Mouse (Mus musculus) heart, embryonic 13.5 days (tissue): ENCODE measurements around the gene Prm1. TPM values are rescaled to one million over a fixed set of nuclear protein-coding genes. Genes with fewer than 3 reads are reported as not detected.

Source experiments
- ATAC-seq: fragments of 200-750 bp; cut with Nextera tagmentation; 2 replicates; pipeline ENCODE4 v1.8.0; 2017; ENCODE audit warnings: moderate TSS enrichment; ENCODE audit not compliant: insufficient number of reproducible peaks, low FRiP score, low TSS enrichment; ENCODE audit errors: extremely low read depth
- H3K27ac ChIP-seq: fragments of 300-500 bp; sonication (generic); replicated peaks from 2 replicates; pipeline ENCODE4 v1.5.1; 2015; ENCODE audit warnings: moderate library complexity, mild to moderate bottlenecking, inconsistent platforms
- H3K27me3 ChIP-seq: fragments of 300-500 bp; sonication (generic); replicated peaks from 2 replicates; pipeline ENCODE4 v1.6.1; 2015; ENCODE audit warnings: mild to moderate bottlenecking, inconsistent platforms
- H3K36me3 ChIP-seq: fragments of 300-500 bp; sonication (generic); 2 replicates; pipeline ENCODE4 v1.6.1; 2015; ENCODE audit warnings: mild to moderate bottlenecking, inconsistent platforms
- H3K4me1 ChIP-seq: fragments of 300-500 bp; sonication (generic); 2 replicates; pipeline ENCODE4 v1.6.1; 2015; ENCODE audit warnings: inconsistent platforms
- H3K4me2 ChIP-seq: fragments of 300-500 bp; sonication (generic); 2 replicates; pipeline ENCODE4 v1.6.1; 2015; ENCODE audit warnings: inconsistent platforms, mild to moderate bottlenecking, moderate library complexity
- H3K4me3 ChIP-seq: fragments of 300-500 bp; sonication (generic); 2 replicates; pipeline ENCODE4 v1.5.1; 2015; ENCODE audit warnings: moderate library complexity, mild to moderate bottlenecking, inconsistent platforms
- H3K9ac ChIP-seq: fragments of 300-500 bp; sonication (generic); 2 replicates; pipeline ENCODE4 v1.6.1; 2015; ENCODE audit warnings: inconsistent platforms, mild to moderate bottlenecking, moderate library complexity
- H3K9me3 ChIP-seq: fragments of 300-500 bp; sonication (generic); 2 replicates; pipeline ENCODE4 v1.6.1; 2016; ENCODE audit warnings: inconsistent platforms
- WGBS: fragments of 180-500 bp; shearing (Covaris S2); methylation state at CpG from one replicate; pipeline ENCODE4 v1.1.7; 2015; ENCODE audit warnings: mixed read lengths; 5-methylcytosine and 5-hydroxymethylcytosine counted together
- polyA plus RNA-seq: library from polyadenylated mRNA; unstranded; fragments of >200 nt; fragmentation: Nextera tagmentation; extraction: Ambion mirVana; gene quantifications from 2 replicates; pipeline ENCODE4 v1.2.1, GENCODE M21; 2015

Prm1 gene
- polyA plus RNA-seq, 1 experiment from 2014 or later = 0.36 TPM

DNA sequence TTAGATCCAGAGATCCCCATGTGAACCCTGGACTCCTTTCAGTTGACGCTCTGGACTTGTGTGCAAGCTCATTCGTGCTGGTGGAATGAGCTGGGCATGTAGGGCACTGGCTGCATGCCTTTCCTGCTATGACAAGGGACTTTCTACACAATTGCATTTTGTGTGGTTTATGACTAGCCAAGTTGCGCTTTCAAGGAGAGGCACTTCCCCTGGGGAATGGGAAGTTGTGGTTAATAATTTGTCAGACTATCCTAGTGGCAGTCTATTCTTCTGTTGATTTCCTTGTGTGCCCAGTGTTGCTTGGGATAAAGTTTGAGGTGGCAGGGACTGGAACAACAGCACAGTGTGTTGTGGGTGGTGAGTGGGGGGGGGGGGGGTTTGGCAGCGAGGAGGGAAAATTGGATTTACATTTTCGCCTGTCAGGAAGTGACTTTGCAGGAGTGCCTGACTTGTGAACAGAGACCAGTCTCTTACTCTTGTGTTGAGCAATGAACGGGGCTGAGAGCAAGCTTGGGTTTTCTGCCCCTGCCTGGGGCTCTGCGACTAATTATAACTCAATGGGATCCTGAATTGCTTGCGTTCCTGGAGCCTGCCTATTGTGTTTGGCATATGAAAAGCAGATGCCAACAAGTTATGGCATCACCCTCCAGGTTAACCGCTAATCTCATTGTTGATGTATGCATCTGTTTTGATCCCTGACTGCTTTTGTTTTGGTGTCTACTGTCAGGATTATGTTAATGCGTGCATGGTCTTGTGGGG is 33.0 kb upstream of the Prm1 start:
- Histone ChIP-seq H3K4me1 (peaks cover 75% of the 10 kb centered on the region), H3K27me3 (no peaks in the 10 kb centered on the region), H3K9me3 (no peaks in the 10 kb centered on the region), H3K36me3 (peaks cover 6% of the 10 kb centered on the region; the same call in 1 of the 2 replicates), H3K27ac (peak overlapping the region; percentile 89), H3K9ac (peak overlapping the region; percentile 58), H3K4me2 (peak overlapping the region; percentile 48), H3K4me3 (no peak overlapping the region; the same call in 1 of the 2 replicates)
- no peak for ATAC-seq
- WGBS = 32% methylated on average over 10 of the region's 10 CpGs

DNA sequence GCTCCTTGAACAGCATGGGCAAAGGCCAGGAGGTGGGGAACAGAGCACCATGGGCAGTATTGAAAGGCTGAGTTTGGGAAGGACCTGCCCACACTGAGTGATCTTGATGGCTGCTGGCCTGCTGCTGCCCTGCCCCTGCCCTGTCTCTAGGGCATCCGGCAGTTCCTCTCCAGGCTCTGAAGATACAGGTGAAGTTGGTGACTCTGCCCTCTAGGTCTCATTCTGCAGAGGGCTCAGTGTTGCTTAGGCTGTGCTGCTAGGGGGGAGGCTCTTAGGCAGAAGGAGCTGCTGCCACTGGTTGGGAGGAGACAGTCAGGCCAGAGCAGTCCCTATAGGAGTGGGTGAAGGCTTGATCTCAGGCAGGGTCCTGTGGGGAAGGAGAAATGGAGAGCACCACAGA is 32.3 kb upstream of the Prm1 start:
- Histone ChIP-seq H3K4me2 (peak overlapping the region; percentile 48), H3K9ac (peak overlapping the region; percentile 58), H3K27me3 (no peaks in the 10 kb centered on the region), H3K4me1 (peaks cover 67% of the 10 kb centered on the region), H3K36me3 (peaks cover 6% of the 10 kb centered on the region; the same call in 1 of the 2 replicates), H3K27ac (peak overlapping the region; percentile 89), H3K9me3 (no peaks in the 10 kb centered on the region), H3K4me3 (no peak overlapping the region)
- 56% methylated on average over 1 of the region's 1 CpGs for WGBS
- ATAC-seq = no peak

- Histone ChIP-seq H3K9ac (no peak overlapping the region), H3K9me3 (no peaks in the 10 kb centered on the region), H3K4me3 (no peak overlapping the region), H3K4me2 (no peak overlapping the region), H3K4me1 (peaks cover 61% of the 10 kb centered on the region), H3K36me3 (peaks cover 6% of the 10 kb centered on the region; the same call in 1 of the 2 replicates), H3K27ac (no peak overlapping the region), H3K27me3 (no peaks in the 10 kb centered on the region)
- no peak for ATAC-seq
- WGBS = 81% methylated on average over 3 of the region's 3 CpGs
Observed at GRCm38 (mm10) chr16:10837250-10837649, 31.6 kb upstream of the Prm1 start.

DNA sequence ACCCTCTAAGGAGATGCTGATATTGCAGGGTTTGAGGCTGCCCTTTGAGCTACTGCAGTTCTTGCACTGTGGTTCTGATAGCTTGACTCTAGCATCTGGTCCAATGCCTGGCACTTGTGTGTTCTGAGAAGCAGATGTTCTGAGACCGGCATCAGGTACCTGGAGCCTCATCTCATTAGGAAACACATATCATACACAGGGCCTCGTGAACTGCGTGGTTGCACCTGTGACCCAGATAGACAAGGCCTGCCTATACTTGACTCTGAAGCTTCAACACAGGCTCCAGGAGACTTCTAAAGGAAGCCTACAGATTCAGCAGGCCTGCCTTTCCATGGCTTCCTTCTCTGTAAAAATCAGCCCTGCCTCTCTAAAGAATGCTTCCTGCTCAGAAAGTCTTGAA is 30.7 kb upstream of the Prm1 start:
- Histone ChIP-seq H3K9ac (no peak overlapping the region; the same call in 1 of the 2 replicates), H3K27ac (no peak overlapping the region), H3K4me1 (peaks cover 59% of the 10 kb centered on the region), H3K9me3 (no peaks in the 10 kb centered on the region), H3K36me3 (peaks cover 6% of the 10 kb centered on the region; the same call in 1 of the 2 replicates), H3K4me2 (0 out of 2 replicates have a peak overlapping the region, but pooled peaks have one; percentile 94), H3K4me3 (no peak overlapping the region), H3K27me3 (no peaks in the 10 kb centered on the region)
- no peak for ATAC-seq
- WGBS = 90% methylated on average over 3 of the region's 3 CpGs

DNA sequence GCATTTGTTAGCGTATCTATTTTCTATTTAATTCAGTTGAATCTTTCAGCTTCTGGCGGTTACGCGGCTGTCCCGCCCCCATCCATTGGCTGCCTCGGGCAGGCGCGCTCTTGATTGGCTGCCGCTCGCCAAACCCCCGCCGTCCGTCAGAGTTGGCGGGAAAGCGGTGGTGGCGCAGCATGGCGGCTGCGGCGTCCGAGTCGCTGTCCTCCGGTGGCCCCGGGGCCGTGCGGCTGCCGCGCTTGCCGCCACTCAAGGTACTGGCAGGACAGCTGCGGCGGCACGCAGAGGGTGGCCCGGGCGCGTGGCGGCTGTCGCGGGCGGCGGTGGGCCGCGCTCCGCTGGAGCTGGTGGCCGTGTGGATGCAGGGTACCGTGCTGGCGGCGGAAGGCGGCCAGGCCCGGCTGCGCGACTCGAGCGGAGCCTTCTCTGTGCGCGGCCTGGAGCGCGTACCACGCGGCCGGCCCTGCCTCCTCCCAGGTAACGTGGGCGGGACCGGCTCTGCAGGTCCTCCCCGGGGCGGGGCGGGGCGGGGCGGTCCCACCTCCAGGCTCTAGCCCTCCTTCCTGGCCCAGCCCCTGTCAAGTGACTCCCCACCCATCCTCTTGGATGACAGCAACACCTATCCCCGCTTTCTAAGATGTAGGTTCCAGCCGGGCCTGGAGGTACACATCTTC is 29.4 kb upstream of the Prm1 start, which contains the start of gene Rmi2:
Gene Rmi2 (plus strand): TSS at position 149 of the 677 bp plus-strand sequence.
- peak within 1 kb of the TSS; percentile 91 for H3K9ac ChIP-seq
- H3K27me3 ChIP-seq = no peaks in the 10 kb centered on the region
- H3K27ac ChIP-seq = peak within 1 kb of the TSS; percentile 83
- peak within 1 kb of the TSS; percentile 94 for H3K4me2 ChIP-seq
- peak; percentile 70 for ATAC-seq
- H3K36me3 ChIP-seq = no peaks in the 10 kb centered on the region
- peak within 1 kb of the TSS; percentile 90 for H3K4me3 ChIP-seq
- under 1% methylated on average over 52 of the region's 69 CpGs for WGBS
- peaks cover 55% of the 10 kb centered on the region for H3K4me1 ChIP-seq
- no peaks in the 10 kb centered on the region for H3K9me3 ChIP-seq

DNA sequence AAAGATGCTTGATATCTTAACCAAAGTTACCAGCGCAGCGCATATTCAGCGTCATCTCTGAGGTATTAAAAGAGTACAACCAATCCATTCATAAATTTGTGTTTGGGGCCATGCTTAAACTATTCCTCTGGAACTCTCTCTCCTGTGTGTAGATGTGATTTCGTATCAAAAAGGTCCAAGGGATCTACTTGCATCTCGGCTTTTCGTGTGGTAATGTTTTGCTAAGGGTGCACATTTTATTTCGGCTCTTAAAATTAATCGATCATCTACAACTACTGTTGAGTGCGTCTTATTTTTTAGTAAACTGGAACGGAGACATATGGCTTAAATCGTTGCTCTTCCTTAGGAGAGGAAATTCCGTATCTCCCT is 28.9 kb upstream of the Prm1 start:
- ATAC-seq = no peak
- Histone ChIP-seq H3K9ac (peak overlapping the region; percentile 91), H3K4me3 (peak overlapping the region; percentile 90), H3K4me2 (peak overlapping the region; percentile 94), H3K4me1 (peaks cover 51% of the 10 kb centered on the region), H3K27me3 (no peaks in the 10 kb centered on the region), H3K36me3 (no peaks in the 10 kb centered on the region), H3K27ac (peak overlapping the region; percentile 83; the same call in 1 of the 2 replicates), H3K9me3 (no peaks in the 10 kb centered on the region)
- 10% methylated on average over 12 of the region's 12 CpGs for WGBS

GRCm38 (mm10) chr16:10828461-10828805 is 22.8 kb upstream of the Prm1 start:
- Histone ChIP-seq H3K4me3 (no peak overlapping the region), H3K27me3 (no peaks in the 10 kb centered on the region), H3K4me1 (no peaks in the 10 kb centered on the region), H3K27ac (no peak overlapping the region), H3K4me2 (no peak overlapping the region), H3K9me3 (no peaks in the 10 kb centered on the region), H3K36me3 (no peaks in the 10 kb centered on the region), H3K9ac (no peak overlapping the region)
- ATAC-seq = no peak
- 59% methylated on average over 4 of the region's 4 CpGs for WGBS

GRCm38 (mm10) chr16:10827766-10828460 is 22.3 kb upstream of the Prm1 start:
- no peaks in the 10 kb centered on the region for H3K36me3 ChIP-seq
- no peak for ATAC-seq
- H3K9ac ChIP-seq = no peak overlapping the region
- no peaks in the 10 kb centered on the region for H3K27me3 ChIP-seq
- H3K4me1 ChIP-seq = no peaks in the 10 kb centered on the region
- H3K27ac ChIP-seq = no peak overlapping the region
- 73% methylated on average over 7 of the region's 7 CpGs for WGBS
- H3K9me3 ChIP-seq = no peaks in the 10 kb centered on the region
- no peak overlapping the region for H3K4me2 ChIP-seq
- no peak overlapping the region for H3K4me3 ChIP-seq

- H3K4me3 ChIP-seq = no peak overlapping the region
- no peaks in the 10 kb centered on the region for H3K36me3 ChIP-seq
- no peaks in the 10 kb centered on the region for H3K27me3 ChIP-seq
- H3K27ac ChIP-seq = no peak overlapping the region
- H3K9me3 ChIP-seq = no peaks in the 10 kb centered on the region
- 87% methylated on average over 9 of the region's 9 CpGs for WGBS
- no peak overlapping the region for H3K4me2 ChIP-seq
- H3K4me1 ChIP-seq = no peaks in the 10 kb centered on the region
- no peak for ATAC-seq
- no peak overlapping the region for H3K9ac ChIP-seq
Observed at GRCm38 (mm10) chr16:10827269-10827668, 21.6 kb upstream of the Prm1 start.

DNA sequence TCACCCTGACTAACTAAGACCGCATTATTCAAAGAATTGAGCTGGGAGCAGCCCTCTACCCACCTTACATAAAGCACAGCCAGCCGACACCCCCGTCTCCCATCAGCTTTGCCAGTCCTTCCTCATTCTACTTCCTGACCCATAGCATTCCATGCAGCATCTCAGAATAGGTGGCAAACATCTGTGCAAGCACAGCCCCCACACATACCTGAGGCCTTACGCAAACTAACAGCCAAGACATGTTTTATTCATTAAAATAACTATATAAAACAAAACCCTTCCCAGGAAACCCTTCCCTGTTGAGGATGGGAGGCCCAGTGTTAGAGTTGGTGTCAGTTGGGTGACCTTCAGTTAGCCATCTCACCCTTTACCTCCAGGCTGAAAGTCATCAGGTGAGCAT is 20.2 kb upstream of the Prm1 start:
- H3K4me2 ChIP-seq = no peak overlapping the region
- 77% methylated on average over 4 of the region's 4 CpGs for WGBS
- no peaks in the 10 kb centered on the region for H3K36me3 ChIP-seq
- 0 out of 2 replicates have a peak, but pooled peaks cover 3% of the 10 kb centered on the region for H3K4me1 ChIP-seq
- H3K4me3 ChIP-seq = no peak overlapping the region
- ATAC-seq = no peak
- no peak overlapping the region for H3K27ac ChIP-seq
- no peaks in the 10 kb centered on the region for H3K27me3 ChIP-seq
- H3K9ac ChIP-seq = no peak overlapping the region
- no peaks in the 10 kb centered on the region for H3K9me3 ChIP-seq

DNA sequence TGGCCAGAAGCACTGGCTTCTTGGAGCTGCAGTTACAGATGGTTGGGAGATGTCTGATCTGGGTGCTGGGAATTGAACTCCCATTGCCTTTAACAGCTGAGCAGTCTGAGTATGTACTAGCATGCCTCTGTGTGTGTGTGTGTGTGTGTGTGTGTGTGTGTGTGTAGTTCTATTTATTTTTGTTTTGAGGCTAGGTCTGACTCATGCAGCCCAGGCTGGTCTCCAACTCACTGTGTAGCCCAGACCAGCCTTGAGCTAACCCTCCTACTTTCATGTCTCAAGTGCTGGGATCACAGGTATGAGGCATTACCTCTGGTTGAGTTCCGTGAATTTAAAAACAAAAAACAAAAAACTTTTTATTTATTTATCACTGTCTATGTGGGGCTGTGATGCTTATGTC is 18.9 kb upstream of the Prm1 start:
- Histone ChIP-seq H3K27ac (no peak overlapping the region), H3K27me3 (no peaks in the 10 kb centered on the region), H3K4me3 (no peak overlapping the region), H3K36me3 (no peaks in the 10 kb centered on the region), H3K4me2 (no peak overlapping the region), H3K4me1 (peaks cover 15% of the 10 kb centered on the region), H3K9me3 (no peaks in the 10 kb centered on the region), H3K9ac (no peak overlapping the region)
- ATAC-seq = no peak
- 76% methylated on average over 1 of the region's 1 CpGs for WGBS
